Mouse (Mus musculus) 3134 (cell line): ENCODE measurements around the gene Galntl5.
"Not testable (repeated sequence)": the region's sequence is repeated elsewhere in the genome, so short reads cannot be mapped to it uniquely, and the experiment has no call there.

Experiments used
- DNase-seq: peaks from one replicate; pipeline ENCODE4 v3.0.0-alpha.2; 2011; ENCODE audit warnings: low spot score; ENCODE audit not compliant: insufficient read length; ENCODE audit errors: extremely low read depth

Gene Galntl5

DNA sequence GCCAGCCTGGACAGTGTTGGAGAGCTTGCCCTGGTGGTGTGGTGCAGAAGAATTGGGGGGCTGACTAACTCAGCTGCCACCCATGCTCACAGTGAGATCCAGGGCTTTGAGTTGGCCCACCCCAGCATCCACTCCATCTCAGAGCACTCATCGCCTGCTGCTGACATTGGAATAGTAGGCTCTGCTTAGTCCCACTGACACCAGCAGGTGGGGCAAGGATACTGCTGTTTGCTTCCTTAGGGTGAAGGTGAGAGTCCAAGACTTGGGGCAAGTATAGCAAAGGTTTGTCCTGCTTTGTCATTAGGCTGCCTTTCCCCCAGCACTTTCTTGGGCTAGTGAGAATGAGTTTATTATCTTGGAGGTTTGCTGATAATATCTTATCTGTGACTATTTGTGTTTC is 7.5 kb downstream of the Galntl5 start:
- no peak for DNase-seq

- DNase-seq, result no peak
These were observed 9.3 kb downstream of the Galntl5 start for GRCm38 (mm10) chr5:25190521-25190920.

DNA sequence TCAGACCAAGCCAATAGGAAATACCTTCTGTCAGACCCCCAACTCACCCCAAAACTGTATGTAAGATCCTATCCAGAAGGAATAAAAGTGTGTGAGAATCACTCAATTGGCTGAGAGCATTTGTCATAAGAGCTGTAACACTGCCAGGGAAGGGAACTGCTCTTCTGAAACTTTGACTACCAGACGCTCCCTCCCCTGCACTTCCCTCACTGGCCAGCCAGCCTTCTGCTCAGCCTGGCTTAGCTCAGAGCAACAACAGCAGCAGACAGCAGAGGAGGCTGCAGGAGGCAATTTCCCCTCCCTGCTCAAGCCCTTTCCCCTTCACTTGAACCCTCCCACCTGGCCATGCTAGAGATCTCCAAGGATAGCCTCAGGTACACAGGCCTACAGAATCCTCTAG is 30.6 kb downstream of the Galntl5 start:
- no peak for DNase-seq

DNA sequence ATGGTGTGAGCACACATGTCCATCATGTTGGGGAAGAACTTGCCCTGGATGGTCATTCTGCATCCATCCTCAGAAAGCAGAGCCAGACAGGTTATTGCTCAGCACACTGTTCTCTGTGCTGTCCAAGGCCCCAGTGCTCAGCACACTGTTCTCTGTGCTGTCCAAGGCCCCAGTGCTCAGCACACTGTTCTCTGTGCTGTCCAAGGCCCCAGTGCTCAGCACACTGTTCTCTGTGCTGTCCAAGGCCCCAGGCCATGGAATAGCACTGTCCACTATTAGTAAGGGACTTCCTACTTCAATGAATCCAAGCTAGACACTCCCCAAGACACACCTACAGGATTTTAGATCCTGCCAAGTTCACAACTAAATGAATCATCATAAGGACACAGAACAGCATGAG is 32.0 kb downstream of the Galntl5 start:
- DNase-seq, result peak; percentile 6

DNA sequence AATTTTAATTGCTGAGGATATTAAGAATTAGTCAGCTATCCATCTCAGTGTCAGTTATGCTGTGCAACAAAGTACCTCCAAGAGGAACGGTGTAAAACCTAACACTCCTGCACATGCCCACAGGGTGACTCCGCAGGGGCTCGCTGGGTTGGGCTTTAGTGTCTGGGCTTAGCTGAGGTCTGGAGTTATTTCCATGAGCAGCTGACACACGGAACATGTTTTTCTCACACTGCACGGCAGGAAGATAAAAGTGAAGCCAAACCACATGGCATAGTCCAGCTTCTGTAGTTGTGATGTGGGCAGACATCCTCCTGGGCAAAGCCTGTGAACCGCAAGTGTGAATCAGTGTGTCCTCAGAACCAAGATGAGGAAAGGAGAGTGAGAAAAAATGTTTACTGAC is 33.7 kb downstream of the Galntl5 start:
- no peak for DNase-seq

- DNase-seq, result no peak
These were observed 40.3 kb downstream of the Galntl5 start, which contains the start of gene Galnt11 for GRCm38 (mm10) chr5:25221604-25222003. Galnt11 (plus strand) TSS chr5:25221904.

- peak; percentile 89 for DNase-seq
These were observed 41.8 kb downstream of the Galntl5 start, which contains the start of gene E130116L18Rik for GRCm38 (mm10) chr5:25222752-25223702. E130116L18Rik (minus strand) TSS chr5:25223153.

- not testable (repeated sequence) for DNase-seq
These were observed 43.1 kb downstream of the Galntl5 start for GRCm38 (mm10) chr5:25224377-25224776.

DNA sequence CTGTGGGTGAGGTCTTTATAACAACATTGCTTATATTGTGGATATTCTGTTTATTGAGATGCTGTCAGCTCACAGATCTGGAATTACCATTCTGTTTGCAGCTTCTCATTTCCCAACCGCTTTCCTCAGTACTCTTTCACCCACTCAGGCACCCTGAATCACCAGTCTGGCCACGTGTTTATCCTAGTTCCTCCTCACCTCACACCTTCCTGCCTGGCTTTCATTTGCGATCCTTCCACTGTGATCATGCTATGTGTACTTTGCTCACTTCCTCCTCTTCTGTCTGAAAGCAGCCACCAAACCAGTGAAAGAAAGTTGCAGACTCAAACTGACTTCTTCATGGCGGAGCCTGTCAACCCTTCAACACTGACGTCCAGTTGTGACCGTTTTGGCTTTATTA is 61.8 kb downstream of the Galntl5 start:
- DNase-seq, result no peak

DNA sequence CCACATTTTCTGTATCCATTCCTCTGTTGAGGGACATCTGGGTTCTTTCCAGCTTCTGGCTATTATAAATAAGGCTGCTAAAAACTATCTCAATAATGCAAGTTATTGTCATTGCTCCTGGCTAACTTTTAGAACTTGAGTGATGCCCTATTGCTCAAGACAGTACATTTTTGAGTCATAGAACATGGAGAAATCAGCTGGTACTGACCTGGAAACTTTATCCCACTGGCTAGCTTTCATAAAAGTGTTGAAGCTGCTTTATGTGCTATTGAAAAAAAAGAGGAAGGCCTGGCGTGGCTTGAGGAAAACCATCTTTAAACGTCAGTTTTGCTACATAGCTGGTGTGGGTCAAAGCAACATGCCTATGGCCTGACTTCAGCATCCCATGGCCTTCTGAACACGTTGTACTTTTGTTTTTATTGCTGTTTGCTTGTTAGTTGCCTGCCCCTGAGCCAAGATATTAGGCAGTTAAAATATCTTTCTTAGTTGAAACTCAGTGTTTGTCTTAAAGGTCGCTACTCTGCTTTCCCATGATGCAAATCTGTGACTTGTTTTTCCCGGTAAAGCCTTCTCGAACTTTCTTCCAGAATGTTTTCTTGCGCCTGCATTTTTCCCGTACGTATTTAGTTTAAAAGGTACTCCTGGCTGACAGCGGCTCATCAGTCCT is 64.7 kb downstream of the Galntl5 start:
- no peak for DNase-seq

GRCm38 (mm10) chr5:25246473-25246865 is 65.2 kb downstream of the Galntl5 start:
- no peak for DNase-seq

DNA sequence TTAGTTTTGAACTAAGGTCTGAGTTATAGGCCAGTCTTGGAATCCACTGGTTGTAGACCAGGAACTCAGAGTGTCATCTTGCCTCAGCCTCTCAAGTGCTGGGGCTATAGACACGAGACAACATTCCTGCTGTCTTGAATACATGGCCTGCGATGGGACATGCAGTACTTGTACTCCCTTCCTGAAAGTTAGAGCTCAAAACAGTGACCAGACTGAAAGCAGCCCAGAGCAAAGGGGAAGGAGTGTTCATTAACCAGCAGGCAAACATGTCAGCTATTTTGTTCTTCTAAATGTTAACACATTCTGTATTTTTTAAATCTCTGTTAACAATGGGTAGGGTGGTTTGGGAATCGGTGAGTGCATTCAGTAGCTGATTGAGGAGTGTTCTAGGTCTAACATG is 65.8 kb downstream of the Galntl5 start:
- no peak for DNase-seq

DNA sequence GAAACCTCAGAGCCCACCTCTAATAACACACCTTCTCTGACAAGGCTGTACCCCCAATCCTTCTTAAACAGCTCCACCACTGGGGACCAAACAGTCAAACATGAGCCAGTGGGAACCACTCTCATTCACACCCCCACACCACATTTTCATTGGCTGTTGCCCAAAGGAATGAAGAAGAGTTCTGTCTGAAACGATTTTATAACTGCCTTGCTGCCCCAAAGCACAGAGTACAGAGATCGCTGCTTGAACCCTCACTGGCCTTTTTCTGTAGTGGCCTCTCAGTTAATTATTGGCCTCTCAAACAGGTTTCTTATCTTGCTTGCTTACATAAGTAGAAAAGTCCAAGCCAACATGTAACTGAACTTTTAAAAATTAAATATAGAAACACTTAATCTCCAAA is 71.2 kb downstream of the Galntl5 start:
- DNase-seq, result no peak

- DNase-seq, result no peak
These were observed 71.7 kb downstream of the Galntl5 start for GRCm38 (mm10) chr5:25252825-25253544.

GRCm38 (mm10) chr5:25254491-25254890 is 73.2 kb downstream of the Galntl5 start:
- DNase-seq, result no peak

GRCm38 (mm10) chr5:25256686-25257085 is 75.4 kb downstream of the Galntl5 start:
- DNase-seq, result no peak

GRCm38 (mm10) chr5:25261452-25261851 is 80.2 kb downstream of the Galntl5 start:
- DNase-seq, result no peak

- DNase-seq, result no peak
These were observed 81.0 kb downstream of the Galntl5 start for GRCm38 (mm10) chr5:25262266-25262665.

- DNase-seq, result no peak
These were observed 87.1 kb downstream of the Galntl5 start for GRCm38 (mm10) chr5:25268258-25268888.
